Mouse (Mus musculus) frontal cortex, postnatal 10 days (tissue): ENCODE data around the gene Atg13.
A peak's percentile ranks its signal among the peaks of the same experiment; 100 is the strongest.
"Not testable (repeated sequence)": the region's sequence is repeated elsewhere in the genome, so short reads cannot be mapped to it uniquely, and the experiment has no call there.

Experiments used
- DNase-seq, 2 experiments: peaks; one replicate each; pipeline ENCODE4 v3.0.0; 2022; ENCODE audit warnings: low spot score in 2 of 2, mixed read lengths in 1 of 2

Atg13 gene

DNA sequence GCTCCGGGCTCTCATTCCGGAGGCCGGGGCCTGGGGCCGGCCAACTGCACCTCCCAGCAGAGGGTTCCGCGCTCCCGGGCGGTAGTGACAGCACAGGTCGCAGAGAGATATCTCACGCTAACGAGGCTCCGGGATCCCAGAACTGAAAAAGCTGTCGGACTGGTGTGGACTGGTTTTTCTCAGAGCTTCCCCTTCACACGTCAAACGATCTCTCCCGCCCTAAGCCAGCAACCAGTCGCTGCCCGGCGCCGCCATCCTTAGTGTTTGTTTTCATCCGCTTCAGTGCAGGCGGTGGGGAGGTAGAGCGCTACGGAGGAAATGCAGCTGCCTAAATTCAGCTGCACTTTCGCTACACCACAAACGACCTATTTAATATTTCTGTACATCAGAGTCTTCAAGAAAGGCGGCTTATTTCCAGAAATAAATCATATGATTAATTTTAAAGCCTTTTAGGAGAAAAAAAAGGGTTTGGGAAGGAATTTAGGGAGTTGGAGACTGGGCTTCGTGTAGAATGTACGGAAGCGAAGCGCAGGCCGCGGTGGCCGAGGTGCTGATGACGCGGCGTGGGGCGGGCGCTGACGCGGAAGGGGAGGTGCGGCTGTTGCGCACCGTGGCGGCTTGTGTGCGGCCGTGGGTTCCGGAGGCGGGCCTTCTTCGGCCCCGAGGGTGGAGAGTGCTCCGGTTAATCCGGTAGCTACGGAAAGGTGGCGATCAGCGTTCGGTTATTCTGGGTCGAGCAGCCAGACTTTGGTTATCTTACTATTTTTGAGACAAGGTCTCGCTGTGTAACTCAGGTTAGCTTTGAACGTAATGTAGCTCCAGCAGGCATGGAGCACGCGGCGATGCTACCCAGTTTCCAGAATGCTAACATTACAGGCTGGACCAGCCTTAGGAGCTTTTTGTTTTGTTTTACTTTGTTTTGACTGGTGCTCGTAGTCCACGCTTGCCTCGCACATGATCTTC is at the start of gene Atg13, which contains the start of gene Harbi1:
Gene Atg13, minus strand, starts transcription at position 305 of the 963 bp plus-strand sequence.
Gene Harbi1, plus strand, starts transcription at position 581 of the 963 bp plus-strand sequence.
- peak; percentile 82 to 90 for DNase-seq

DNA sequence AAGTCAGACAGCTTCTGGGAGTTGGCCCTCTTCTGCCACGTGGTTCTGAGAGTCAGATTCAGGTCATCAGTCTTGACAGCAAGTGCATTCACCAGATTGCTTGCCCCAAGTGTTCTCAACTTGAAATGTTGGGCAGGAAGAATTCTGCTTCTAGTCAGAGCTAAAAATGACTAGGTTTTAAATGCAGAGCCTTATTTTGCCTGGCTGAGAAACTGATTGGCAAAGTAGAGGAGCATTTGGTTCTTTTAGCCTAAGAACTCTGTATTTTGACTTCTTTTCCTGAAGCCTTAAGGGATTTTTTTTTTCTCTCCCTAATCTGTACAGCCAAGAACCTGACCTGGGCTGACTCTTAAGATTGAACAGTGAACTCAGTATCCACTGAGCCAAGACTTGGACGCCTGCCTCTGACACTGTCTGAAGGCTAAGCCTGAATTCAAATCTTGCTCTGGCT is 39.5 kb upstream of the Atg13 start:
- no peak for DNase-seq

DNA sequence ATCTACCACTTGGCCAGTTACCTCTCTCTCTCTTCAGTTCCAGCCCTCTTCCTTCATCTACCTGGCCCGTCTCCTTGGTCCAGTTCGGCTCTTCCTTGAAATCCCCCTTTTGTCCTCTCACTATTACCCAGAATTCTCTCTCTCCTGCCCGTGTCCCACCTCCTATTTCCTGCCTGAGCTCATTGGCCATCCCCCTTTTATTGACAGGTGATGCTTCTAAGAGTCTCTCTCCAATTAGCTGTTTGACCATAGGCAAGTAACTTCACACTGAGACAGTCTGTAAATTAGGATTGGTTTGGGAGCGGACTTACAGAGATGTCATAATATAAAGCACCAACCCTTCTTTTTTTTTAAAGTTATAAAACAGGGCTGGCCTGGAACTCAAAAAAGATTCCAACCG is 34.3 kb upstream of the Atg13 start:
- no peak for DNase-seq

DNA sequence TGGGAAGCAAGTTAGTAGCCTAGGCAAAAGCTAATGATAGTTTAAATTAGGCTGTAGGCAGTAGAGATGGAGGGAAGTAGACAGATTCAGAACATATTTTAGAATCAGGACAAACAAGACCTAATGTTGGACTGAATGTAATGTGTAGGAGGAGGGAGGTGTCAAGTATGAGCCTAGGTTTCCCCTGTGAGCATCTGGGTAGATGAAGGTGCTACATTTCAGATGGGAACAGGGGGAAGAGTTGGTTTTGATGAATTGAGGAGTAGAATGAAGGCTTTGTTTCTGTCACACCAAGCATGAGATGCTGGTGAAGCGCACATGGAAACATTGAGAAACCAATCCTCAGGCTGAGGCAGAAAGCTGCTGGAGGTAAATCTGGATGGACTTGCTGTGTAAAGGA is 29.2 kb upstream of the Atg13 start:
- DNase-seq, result no peak

DNA sequence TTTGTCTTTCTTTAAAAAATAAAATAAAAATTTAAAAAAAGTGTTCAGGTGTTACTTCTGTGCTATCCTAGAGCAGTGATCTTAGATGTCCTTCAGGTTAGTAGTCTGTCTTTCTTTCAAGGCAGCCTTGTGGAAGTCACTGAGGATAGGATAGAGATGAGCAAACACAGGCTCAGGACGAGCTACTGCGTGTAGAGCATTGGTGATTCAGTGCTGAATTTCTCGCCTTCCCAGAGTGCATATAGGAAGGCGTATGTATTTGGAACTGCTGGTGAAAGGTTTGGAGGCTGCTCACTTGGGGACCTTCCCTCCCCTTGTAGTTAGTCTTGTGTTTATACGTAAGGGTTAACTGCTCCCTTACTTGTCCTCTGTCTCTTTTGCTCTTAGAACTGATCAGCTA is 24.8 kb upstream of the Atg13 start:
- no peak for DNase-seq

DNA sequence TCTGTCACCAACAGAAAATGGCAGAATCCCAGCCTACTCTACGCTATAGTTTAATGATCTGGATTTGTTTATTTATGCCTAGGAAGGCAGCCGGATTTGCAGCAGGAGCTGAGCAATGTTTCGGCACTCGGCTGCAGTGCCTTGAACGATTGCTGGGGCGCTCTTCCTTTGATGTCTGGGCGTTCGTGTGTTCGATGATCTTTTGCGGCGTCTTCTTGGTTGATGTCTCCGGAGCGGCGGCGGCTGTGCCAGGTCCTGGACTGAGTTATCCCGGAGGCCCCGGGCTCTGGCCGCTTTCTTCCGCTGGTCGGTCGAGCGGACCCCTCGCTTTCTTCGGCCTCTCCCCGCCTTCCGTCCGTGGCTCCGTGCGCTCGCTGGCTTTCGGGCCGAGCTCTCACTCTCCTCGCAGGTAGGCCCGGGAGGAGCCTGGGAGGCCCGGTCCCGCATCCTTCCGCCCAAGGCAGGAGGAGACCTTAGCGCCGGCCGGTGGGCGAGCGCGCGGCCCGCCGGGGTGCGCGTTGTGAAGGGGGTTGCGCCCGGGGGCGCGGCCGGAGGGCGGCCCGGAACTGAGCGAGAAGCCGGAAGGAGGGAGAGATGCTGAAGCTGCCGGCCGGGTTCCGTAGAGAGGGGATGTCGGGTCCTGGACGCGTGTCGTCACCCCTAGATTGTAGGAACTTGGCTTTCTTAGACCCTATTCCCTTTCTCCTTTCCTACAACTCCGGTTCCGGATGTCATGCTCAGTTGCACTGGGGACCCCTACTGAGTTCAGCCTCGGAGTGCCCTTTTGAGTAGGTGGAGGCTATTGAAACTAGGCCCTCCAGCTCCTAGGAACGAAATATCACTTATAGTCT is 19.8 kb upstream of the Atg13 start, which contains the start of gene Ambra1:
Gene Ambra1, plus strand, starts transcription at position 164 of the 851 bp plus-strand sequence.
- peak; percentile 74 to 80 for DNase-seq

DNA sequence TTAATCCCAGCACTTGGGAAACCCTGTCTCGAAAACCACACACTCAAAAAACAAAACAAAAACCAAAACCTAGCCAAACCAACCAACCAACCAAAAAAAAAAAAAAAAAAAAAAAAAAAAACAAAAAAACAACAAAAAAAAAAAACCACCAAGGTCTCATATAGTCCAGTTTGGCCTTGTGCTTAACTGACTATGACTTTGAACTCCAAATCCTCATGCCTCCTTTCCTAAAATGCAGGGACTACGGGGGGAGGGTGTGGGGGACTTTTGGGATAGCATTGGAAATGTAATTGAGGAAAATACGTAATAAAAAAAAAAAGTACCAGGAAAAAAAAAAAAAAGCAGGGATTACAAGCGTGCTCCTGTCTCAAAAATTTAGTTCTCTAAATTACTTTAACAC is 19.2 kb upstream of the Atg13 start:
- no peak for DNase-seq

DNA sequence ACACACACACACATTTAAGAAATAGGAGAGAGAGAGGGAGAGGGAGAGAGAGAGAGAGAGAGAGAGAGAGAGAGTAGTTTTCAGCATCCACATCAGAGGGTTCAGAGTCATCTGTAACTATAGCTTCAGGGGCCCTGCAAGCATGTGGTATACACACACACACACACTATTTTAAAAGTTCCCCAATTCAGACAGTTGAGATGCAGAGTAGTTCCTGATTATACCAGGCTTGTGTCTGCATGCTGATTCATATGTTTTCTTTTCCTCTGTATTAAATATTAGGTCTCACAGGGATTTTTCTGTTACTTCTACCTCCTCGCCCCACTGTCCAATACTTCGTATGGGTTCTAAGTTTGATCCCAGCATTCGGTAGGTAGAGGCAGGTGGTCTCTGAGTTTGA is 16.6 kb upstream of the Atg13 start:
- no peak for DNase-seq

DNA sequence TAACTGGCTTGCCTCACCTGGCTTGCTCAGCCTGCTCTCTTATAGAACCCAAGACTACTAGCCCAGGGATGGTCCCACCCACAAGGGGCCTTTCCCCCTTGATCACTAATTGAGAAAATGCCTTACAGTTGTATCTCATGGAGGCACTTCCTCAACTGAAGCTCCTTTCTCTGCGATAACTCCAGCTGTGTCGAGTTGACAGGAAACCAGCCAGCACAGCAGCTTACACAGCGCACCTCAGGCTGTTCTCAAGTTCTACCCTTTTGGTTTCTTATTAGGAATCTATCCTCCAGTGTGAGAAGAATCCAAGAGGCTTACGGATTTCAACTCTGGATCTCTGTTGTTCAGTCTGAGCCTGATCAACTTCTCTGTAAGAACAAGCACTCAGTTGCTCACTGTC is 15.1 kb upstream of the Atg13 start:
- DNase-seq, result not testable (repeated sequence)

DNA sequence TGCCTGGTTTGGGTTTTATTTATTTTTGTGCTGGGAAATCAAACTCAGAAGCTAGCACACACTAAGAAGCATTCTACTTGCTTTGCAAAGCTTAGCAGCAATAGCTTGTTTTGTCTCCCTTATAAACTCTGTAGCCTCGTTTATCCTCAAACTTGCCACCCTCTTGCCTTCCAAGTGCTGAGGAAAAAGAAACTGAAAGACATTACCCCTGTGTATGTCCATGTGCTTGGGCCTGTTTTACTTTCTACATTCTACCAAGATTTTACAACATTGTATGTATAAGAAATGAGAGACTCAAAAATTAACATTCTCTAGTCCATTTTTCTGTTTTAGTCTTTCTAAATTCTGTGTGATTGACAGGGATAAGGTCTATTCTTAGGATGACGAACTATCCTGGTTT is 14.3 kb upstream of the Atg13 start:
- DNase-seq, result no peak

DNA sequence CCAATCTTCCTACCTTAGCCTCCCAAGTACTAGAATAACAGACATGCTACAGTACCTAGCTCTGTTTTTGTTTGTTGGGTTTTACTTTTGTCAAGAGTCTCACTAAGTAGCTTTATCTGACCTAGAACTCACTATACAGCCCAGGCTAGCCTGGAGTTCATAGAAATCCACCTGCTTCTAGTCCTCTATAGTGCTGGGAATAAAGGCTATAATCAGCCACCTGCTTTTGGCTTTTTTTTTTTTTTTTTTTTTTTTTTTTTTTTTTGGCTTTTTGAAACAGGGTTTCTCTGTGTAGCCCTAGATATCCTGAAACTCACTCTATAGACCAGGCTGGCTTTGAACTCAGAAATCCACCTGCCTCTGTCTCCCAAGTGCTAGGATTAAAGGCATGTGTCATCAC is 13.6 kb upstream of the Atg13 start:
- DNase-seq, result no peak

DNA sequence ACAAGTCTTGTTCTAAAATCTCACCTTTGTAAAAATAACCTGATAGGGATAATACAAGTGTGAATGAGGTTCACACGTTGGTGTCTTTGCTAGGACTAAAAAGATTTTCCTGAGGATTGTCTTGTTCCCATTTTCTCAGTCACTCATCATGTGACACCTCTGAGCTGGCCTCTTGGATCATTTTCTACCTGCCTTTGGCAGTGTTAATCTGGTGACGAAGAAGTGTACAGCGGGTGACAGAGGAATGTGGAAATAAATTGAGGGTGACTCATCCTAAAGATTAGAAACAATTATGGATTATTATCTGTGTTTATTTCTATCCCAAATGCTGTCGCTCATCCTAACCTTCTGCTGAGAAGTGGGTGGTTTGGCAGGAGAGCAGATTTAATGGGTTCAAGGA is 13.0 kb upstream of the Atg13 start:
- DNase-seq, result no peak

DNA sequence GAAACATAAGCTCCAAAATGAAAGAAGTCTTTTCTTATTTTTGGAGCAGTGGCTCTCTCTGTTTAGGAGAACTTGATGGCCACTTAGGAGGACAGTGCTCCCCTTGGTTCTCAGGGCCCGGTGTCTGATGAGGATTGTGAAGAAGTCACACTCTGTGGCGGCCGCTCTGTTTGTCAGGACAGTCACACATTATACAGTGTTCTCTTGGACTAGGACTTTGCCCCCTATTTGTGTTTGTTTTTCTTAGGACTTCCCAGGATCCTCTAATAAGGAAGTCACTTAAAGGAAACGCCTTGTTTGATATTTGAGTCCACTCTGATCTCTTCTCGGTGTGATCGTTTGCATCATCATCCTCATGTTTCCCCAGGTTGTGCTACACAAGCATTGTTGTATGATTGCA is 7.9 kb upstream of the Atg13 start:
- no peak for DNase-seq

DNA sequence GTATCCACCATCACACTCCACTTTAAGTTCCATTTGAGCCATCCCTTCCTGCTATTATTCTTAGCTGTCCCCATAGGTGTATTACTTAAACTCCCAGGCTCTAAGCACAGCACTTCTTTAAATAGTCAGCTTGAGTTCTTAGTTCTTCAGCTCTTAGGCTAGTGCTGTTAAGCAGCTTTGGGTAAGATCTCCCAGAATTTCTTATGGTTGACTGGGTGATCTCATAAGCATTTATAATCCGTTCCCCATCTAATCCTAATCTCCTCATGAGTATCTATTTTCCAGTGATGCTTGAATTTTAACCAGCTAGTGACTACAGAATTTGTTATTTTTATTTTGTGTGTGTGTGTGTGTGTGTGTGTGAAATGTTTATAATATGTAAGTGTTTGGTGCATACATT is 4.5 kb upstream of the Atg13 start:
- DNase-seq, result no peak

DNA sequence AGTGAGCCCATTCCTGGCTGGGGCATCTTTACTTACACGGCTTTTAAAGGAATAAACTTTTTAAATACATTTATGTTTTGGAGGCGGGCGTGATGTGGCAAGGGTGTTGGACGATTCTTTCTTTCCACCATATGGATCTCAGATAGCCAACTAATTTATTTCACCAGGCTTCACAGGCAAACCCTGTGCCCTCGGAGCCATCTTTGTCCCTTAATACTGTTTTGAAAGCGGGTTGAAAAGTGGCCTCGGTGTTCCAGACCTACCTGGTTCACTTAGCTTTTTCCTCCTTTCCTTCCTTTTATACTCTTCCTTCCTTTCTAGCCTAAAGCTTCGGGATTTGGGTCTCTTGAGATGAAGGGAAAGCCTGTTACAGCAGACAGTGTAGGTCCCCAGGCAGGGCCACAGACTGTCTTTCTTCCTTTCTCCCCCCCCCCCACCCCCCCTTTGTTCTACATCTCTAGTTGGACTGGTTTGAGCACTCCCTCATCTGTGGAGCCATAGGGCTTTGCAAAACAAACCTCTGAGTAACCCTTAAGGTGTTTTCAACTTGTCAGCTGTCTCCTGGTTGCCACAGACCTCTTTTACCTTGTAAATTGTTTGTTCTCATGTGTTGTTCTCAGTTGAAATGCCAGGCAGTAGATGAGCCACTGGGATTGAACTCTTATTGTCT is 1.0 kb upstream of the Atg13 start:
- no peak for DNase-seq

DNA sequence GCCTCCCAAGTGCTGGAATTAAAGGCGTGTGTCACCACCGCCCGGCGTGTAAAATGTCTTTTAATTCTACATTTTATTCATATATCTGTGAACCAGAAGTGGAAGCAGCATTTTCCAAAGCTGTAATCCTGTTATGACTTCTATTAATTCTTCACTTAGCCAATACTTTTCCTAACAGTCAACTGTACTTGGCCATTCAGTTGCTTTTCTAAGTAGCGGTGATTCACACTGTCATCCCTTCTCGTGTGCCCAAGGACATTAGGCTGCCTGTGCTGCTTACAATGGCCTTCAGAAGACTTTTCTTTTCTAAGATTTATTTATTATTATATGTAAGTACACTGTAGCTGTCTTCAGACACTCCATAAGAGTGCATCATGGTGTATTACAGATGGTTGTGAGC is 2.0 kb downstream of the Atg13 start:
- no peak for DNase-seq

DNA sequence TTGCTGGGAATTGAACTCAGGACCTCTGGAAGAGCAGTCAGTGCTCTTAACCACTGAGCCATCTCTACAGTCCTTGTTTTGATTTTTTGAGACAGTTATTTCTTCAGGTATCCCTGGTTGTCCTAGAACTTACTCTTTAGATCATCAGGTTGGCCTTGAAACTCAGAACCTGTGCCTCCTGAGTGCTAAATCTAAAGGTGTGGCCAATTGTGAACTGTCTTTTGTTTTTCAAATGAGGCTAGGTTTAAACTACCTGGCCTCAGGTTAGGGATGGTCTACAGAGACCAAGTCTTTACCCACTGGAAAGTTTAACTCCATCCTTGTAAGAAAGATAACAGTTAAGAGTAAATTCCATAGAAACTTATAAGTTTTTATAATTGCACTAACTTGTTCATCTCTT is 3.9 kb downstream of the Atg13 start:
- no peak for DNase-seq

DNA sequence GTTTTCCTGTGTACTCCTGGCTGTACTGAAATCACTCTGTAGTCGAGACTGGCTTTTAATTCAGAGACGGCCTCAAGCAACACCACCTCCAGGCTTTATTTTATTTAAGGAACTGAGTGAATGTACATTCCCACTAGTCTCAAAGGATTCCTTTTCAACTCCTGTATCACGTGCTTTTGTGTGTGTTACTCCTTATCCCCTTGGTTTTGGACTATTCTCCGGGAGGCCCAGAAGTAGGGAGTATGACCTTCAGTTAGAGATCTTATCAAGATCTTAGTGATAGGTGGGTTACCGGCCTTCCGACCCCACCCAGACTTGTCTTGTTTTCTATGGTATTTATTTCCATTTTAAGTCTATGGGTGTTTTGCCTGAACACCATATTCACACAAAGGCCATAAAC is 4.6 kb downstream of the Atg13 start:
- no peak for DNase-seq

DNA sequence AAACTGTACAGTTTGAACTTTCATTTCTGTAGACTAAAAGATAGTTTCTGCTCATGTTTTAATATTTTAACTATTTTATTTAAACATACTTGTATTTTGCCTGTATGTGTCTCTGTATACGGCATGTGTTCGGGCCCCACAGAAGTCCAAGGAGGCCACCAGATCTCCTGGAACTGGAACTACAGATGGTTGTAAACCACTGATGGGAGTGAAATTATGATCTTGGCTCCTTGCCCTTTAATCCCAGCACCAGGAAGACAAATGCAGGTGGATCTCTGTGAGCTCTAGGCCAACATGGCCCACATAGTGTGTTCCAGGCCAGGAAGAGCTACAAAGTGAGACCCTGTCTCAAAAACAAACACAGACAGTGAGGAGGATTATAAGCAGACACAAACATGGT is 9.0 kb downstream of the Atg13 start:
- DNase-seq, result no peak

DNA sequence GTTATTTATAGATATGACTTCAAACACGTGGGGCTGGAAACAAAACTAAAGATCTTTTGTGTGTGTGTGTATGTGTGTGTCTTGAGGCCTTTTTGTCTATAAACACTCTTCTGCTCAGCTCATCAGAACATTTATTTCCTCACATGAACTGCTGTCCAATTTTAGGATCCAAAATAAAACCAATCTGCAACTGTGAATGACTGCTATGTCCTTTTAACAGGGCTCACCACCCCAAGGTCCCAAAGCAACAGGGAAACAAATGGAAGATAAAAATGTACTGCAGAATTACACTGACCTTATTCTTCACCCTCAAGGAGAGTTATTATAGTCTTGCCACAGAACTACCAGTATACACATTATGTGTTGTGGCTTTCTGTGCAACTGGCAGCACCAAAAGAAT is 11.2 kb downstream of the Atg13 start:
- DNase-seq, result no peak

DNA sequence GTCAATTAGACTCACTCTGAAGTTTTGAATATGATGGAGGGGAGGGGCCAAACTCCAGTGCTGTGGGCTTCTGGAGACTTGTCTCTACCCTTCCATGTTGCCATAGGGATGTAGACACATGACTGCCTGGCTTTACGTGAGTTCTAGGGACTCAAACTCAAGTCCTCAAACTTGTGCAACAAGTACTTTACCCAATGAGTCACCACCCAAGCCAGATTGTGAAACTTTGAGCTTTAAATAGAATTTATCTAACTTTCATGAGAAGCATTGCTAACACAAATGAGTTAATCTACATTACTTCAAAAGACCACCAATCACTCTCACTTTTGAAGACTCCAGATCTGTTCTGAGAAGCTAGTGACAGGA is 14.2 kb downstream of the Atg13 start:
- DNase-seq, result no peak
